Mouse (Mus musculus) myocyte (in vitro differentiated cells): ENCODE measurements around the gene Zc3h8.

Source experiments
- CEBPB ChIP-seq: IDR thresholded peaks from 2 replicates; pipeline ENCODE4 v1.6.1; 2011; ENCODE audit warnings: mild to moderate bottlenecking, moderate library complexity; ENCODE audit not compliant: poor library complexity, insufficient read depth, severe bottlenecking
- E2F4 ChIP-seq: IDR thresholded peaks from one replicate; pipeline ENCODE4 v1.6.1; 2011; ENCODE audit warnings: mild to moderate bottlenecking, control low read depth, moderate library complexity; ENCODE audit not compliant: insufficient read depth
- MAX ChIP-seq: IDR thresholded peaks from one replicate; pipeline ENCODE4 v1.6.1; 2011; ENCODE audit warnings: low read depth, mild to moderate bottlenecking, control low read depth
- MYOD1 ChIP-seq, 3 experiments: IDR thresholded peaks; one replicate each; pipeline ENCODE4 v1.6.1; 2011; ENCODE audit warnings: control low read depth in 2 of 3, low read depth in 2 of 3, mild to moderate bottlenecking in 2 of 3, moderate library complexity in 1 of 3; ENCODE audit not compliant: insufficient read length in 2 of 3, control insufficient read depth in 1 of 3
- MYOG ChIP-seq, 3 experiments: IDR thresholded peaks; one replicate each; pipeline ENCODE4 v1.6.1; 2011; ENCODE audit warnings: control low read depth in 2 of 3, low read depth in 2 of 3, mild to moderate bottlenecking in 2 of 3; ENCODE audit not compliant: insufficient read length in 2 of 3, control insufficient read depth in 1 of 3, insufficient read depth in 1 of 3
- POLR2A ChIP-seq: IDR thresholded peaks from one replicate; pipeline ENCODE4 v1.6.1; 2011; ENCODE audit warnings: low read depth, mild to moderate bottlenecking, control low read depth, moderate library complexity; ENCODE audit not compliant: insufficient read length
- POLR2AphosphoS2 ChIP-seq: IDR thresholded peaks from one replicate; pipeline ENCODE4 v1.6.1; 2011; ENCODE audit warnings: low read depth, control low read depth; ENCODE audit not compliant: insufficient read length
- REST ChIP-seq: IDR thresholded peaks from one replicate; pipeline ENCODE4 v1.6.1; 2011; ENCODE audit warnings: mild to moderate bottlenecking, control low read depth, moderate library complexity; ENCODE audit not compliant: insufficient read depth, insufficient read length
- TCF12 ChIP-seq: IDR thresholded peaks from one replicate; pipeline ENCODE4 v1.6.1; 2011; ENCODE audit warnings: mild to moderate bottlenecking, control low read depth; ENCODE audit not compliant: poor library complexity, insufficient read depth, severe bottlenecking
- TCF3 ChIP-seq: IDR thresholded peaks from one replicate; pipeline ENCODE4 v1.6.1; 2011; ENCODE audit warnings: low read depth, control low read depth; ENCODE audit not compliant: insufficient read length
- USF1 ChIP-seq: IDR thresholded peaks from one replicate; pipeline ENCODE4 v1.6.1; 2011; ENCODE audit warnings: low read depth, mild to moderate bottlenecking, control low read depth, moderate library complexity

DNA sequence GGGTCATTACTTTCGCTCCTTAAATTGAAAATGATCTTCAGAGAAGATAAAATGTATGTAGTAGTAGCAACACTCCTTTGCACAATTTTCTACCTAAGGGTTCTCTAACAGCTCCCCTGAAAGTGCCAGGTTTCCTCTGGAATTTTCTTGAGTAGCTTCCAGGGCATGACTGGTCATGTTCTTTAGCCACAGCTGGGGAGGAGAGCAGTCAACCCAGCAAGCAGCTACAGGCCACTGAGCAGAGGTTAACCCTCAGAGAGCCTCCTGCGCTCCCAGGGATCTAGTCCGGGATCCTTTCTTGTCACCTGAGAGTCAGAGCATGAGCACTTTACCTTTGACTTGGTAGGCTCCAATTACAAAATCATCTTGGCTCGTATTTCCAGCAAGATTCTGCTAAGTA, 19.1 kb downstream of the Zc3h8 start:
- TF ChIP-seq TCF12 (no peak), POLR2A (no peak), POLR2AphosphoS2 (no peak), E2F4 (no peak), TCF3 (no peak), CEBPB (no peak), USF1 (no peak), MAX (no peak), MYOD1 (IDR thresholded peaks at IDR 0.05; ENCODE audit: control insufficient read depth in 1 of 3, insufficient read length in 2 of 3, low read depth in 2 of 3) (no peak), REST (no peak), MYOG (IDR thresholded peaks at IDR 0.05; ENCODE audit: control insufficient read depth in 1 of 3, insufficient read depth in 1 of 3, insufficient read length in 2 of 3, low read depth in 2 of 3) (no peak)
